In the genomic region with DNA sequence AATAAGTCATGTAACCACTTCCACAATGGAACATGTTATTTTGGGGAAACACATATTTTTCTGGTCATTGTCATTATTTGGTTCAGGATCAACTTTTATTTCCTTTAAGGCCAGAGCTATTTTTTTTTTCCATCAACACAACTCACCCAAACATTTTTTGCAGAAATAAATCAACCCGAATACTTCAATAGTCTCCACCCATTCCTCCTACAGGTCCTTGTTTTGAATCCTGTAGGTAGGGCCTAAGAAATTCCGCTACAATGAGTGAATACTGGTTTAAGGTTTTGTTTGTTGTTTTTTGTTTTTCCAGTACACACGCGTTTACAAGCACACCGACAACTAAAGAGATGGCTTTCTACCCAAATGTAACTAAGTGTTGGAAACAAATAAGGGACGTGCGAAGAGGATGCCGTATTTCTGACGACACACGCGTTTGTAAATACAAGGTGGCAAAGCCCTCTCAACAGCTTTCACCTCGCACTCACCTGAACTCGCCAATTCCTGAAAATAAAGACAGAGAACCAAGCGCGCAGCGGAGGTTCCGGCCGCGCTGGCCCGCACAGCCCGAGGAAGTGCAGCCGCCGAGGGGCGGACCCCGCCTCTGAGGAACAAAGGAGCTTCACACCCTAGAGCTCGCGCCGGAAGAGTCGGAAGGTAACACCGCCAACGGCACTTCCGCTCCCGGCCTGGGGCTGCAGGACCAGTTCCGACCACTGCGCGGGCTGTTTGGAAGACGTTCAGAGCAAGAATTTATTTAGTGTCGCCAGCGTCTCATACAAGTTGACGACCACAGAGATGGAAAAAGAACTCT, we compare ENCODE assay signal across 8 mouse cellular contexts. TPM values are rescaled to one million over a fixed set of nuclear protein-coding genes. Genes with fewer than 3 reads are reported as not detected.
DNase-seq lines count a peak whose midpoint lies in the region; ATAC-seq lines count a peak whose summit lies in the region.

Gene Zfp560 (minus strand): TSS at position 646 of the 811 bp plus-strand sequence.

- intact Hi-C loops in left cerebral cortex, postnatal 14 days (cut with DNase I): no loop called here

- no peaks in the 10 kb centered on the region for H3K9me3 ChIP-seq in intestine, embryonic 14.5 days (ENCODE audit: control insufficient read depth, low read length)

- H3K4me1 ChIP-seq in intestine, embryonic 14.5 days (replicated peaks; ENCODE audit: control insufficient read depth, insufficient read depth, low read length): 0 out of 2 replicates have a peak, but pooled peaks cover 7% of the 10 kb centered on the region

- WGBS in intestine, embryonic 14.5 days: 3% methylated on average over 40 of the region's 40 CpGs

- peak; percentile 100 for ATAC-seq in intestine, embryonic 14.5 days (replicated peaks; ENCODE audit: low FRiP score, low TSS enrichment, low read depth)

- peak within 1 kb of the TSS; percentile 68 for H3K4me2 ChIP-seq in intestine, embryonic 14.5 days (ENCODE audit: low read length)

- H3K27me3 ChIP-seq in intestine, embryonic 14.5 days (replicated peaks; ENCODE audit: control insufficient read depth, insufficient read depth, low read length): no peaks in the 10 kb centered on the region

- peak within 1 kb of the TSS; percentile 69; the same call in 1 of the 2 replicates for H3K27ac ChIP-seq in intestine, embryonic 14.5 days (ENCODE audit: low read depth)

- no peaks in the 10 kb centered on the region for H3K36me3 ChIP-seq in intestine, embryonic 14.5 days (ENCODE audit: control insufficient read depth, insufficient read depth, low read length)

- H3K9ac ChIP-seq in intestine, embryonic 14.5 days (ENCODE audit: low read length): peak within 1 kb of the TSS; percentile 79

- peak within 1 kb of the TSS; percentile 76 for H3K4me3 ChIP-seq in intestine, embryonic 14.5 days (ENCODE audit: low read depth, low read length)

- peak; percentile 86 to 91 for DNase-seq in adrenal gland, adult 18-20 months (ENCODE audit: low spot score in 2 of 2)
- peak; percentile 96 for DNase-seq in embryo, embryonic 11 days
- DNase-seq in gastrocnemius, postnatal 25 days: peak; percentile 85
- peak; percentile 98 for DNase-seq in intestine, embryonic 14.5 days (ENCODE audit: low spot score)
- peak; percentile 90 to 93 for DNase-seq in left cerebral cortex, postnatal 14 days (ENCODE audit: low spot score in 2 of 2)
- peak; percentile 97 for DNase-seq in mesoderm, embryonic 11.5 days (ENCODE audit: low read depth, low spot score)
- DNase-seq in right cerebral cortex, postnatal 36 days (ENCODE audit: low spot score in 2 of 2): peak; percentile 72
- peak; percentile 87 for DNase-seq in yolk sac, embryonic 10.5 days (ENCODE audit: low spot score)

RNA-seq across cellular contexts. Expression of gene Zfp560, which starts in this region (rescaled TPM):
- 1 to 10 TPM; 5.5 to 8.9 TPM for total RNA-seq in adrenal gland, adult 18-20 months (2021)
- 10 to 100 TPM in 1 of 2 experiments, 1 to 10 TPM in 1; 8.2 to 10.5 TPM for total RNA-seq in gastrocnemius, postnatal 25 days (2021)
- 35.1 and 37.5 TPM in 2 replicates for polyA plus RNA-seq in intestine, embryonic 14.5 days (2014; fragmentation: Nextera tagmentation; extraction: Ambion mirVana)
- 10 to 100 TPM; 11.0 to 11.8 TPM for total RNA-seq in left cerebral cortex, postnatal 14 days (2021)

Comparison
In these comparisons a context has a peak if more than half of its experiments do, and no peak if none do; other contexts are left out.
1. Peak in every context shown above with its lines: DNase-seq, ATAC-seq, H3K4me3 ChIP-seq and H3K27ac ChIP-seq.